Mouse (Mus musculus): ENCODE results near the gene Ostn. TPM values are rescaled to one million over a fixed set of nuclear protein-coding genes. Genes with fewer than 3 reads are reported as not detected.

The Ostn gene
- not detected for total RNA-seq (2023)

DNA sequence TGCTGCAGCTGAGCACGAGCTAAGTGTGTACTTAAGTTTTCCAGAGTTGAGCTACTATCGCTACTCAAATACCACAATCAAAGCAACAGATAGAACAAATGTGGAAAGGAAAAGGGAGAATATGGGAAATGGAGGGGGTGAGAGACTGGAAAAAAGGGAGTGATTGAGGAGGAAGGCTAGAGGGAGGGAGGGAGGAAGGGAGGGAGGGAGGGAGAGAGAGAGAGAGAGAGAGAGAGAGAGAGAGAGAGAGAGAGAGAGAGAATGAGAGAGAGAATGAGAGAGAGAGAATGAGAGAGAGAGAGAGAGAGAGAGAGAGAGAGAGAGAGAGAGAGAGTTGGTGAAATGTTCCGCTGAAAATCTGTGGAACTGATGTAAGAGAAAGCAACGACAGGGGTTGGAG lies at the start of gene Ostn:
TSS of gene Ostn (plus strand) at position 301 of the 400 bp plus-strand sequence.

DNA sequence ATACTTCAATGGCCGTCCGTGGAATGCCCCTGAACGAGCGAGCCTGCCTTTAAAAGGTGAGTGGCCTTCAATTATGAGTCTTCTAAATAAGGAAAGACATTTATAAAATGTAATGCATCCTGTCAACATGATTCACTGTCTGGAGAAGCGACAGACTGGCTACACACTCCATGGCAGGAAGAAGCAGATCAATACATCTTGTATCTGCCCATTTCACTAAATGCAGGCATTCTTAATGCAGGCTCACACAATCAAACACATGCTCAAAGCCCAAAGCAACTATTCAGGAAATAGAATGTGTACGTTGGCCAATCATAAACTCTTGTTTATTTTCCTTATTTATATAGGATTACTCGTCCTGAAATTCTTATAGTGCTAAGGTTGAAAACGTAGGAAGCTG lies 62.9 kb downstream of the Ostn start, which contains the start of gene Uts2b:
TSS of gene Uts2b (minus strand) at position 49 of the 400 bp plus-strand sequence.

DNA sequence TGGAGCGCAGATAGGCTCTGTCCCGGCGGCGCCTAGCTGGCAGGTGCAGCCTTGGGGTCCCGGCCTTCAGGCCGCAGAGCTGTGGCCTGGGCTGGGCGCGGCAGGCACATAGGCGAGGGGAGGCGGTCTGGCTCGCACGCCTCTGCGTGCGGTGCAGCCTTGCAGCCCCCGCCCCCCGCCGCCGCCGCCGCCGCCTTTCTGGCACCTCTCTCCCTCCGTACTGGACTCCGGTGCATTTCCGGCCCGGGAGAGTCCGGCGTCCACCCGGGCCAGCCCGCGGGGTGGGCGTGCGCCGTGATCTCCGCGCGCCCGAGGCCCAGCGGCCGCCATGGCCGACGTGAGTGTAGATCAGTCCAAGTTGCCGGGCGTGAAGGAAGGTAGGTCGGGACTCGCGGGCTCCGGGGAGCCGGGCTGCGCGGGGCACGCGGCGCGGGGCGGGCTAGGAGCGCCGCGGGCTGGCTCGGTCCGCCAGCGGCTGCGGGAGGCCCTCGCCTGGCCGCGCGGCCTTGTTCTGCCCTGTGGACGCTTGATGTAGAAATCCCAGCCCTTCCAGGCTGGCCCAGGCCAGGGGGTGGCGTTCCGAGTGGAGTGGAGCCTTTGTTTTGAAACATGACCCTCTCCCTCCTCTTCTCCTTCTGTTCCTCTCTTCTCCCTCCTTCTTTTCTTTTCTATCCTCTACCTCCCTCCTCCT lies 81.6 kb downstream of the Ostn start, which contains the start of gene Ccdc50:
TSS of gene Ccdc50 (plus strand) at position 109 of the 691 bp plus-strand sequence.

Other genes with a start within 250 kb of the Ostn start
- not detected for gene Uts2b, start 62.8 kb downstream of the Ostn start, total RNA-seq (2023)
- gene Ccdc50, start 81.4 kb downstream of the Ostn start, total RNA-seq (2023), result 10 to 100 TPM; 44.9 to 54.0 TPM